Mouse (Mus musculus) 416B (cell line): ENCODE data around the gene Tmem119.
A peak's percentile ranks its signal among the peaks of the same experiment; 100 is the strongest.

Experiments used
- DNase-seq: peaks from one replicate; pipeline ENCODE4 v3.0.0; 2011; ENCODE audit warnings: low read depth

The Tmem119 gene

DNA sequence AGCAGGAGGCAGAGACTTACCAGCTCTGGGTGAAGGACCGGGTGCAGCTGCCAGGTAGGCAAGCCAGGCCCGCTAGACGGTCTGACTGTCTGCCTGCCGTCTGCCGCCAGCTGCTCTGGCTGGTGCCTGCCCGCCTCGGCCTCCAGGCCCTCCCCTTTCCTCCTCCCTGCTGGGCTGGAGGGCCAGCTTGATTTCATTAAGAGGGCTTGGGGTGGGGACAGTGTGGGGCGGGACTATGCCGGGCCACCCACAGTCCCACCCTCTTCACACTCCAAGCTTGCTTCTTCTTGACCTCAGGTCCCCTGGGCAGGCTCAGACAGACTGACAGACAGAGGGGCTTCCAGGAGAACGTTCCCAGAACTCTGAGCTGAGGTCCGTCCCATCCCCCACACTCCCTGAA, at the start of gene Tmem119:
Gene Tmem119 (minus strand): TSS at position 237 of the 400 bp plus-strand sequence.
- DNase-seq, result peak; percentile 88

DNA sequence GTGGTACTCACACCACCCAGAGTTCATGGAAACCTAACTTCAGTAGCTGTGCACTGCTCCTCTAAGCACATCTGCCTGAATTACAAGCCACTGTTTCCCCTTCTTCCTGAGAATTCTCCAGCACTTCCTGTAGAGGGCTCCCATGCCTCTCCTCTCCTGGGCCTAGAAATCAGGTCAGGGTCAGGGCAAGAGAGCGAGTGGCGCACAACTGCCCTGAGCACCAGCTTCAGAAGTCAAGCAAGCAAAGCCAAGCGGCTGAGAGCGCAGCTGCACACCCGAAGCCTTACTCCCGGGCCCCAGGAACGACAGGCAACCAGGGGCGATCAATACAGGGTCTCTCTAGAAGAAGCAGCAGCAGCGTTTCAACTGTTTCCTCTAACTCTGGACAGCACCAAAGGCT, 47.3 kb upstream of the Tmem119 start:
- no peak for DNase-seq

GRCm38 (mm10) chr5:113846656-113847055, 46.3 kb upstream of the Tmem119 start:
- no peak for DNase-seq

DNA sequence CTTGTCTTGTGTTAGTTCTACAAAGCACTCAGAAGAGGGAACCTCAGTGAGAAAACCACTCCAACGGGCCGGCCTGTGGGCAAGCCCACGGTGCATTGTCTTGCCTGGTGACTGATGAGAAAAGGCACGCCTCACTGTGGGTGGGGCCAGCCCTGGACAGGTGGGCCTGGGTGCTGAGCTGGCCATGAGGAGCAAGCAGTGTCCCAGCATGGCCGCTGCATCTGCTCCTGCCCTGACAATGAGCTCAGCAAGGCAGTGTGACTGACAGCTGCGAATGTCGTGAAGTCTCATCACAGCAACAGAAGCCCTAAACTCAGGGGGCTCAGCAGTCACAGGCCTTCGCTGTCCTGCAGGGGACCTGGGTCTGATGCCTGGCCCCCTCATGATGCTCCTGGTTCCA, 45.3 kb upstream of the Tmem119 start:
- DNase-seq, result no peak

GRCm38 (mm10) chr5:113844721-113845120, 44.4 kb upstream of the Tmem119 start:
- DNase-seq, result peak; percentile 81

- DNase-seq, result no peak
These were observed 43.8 kb upstream of the Tmem119 start for GRCm38 (mm10) chr5:113844106-113844505.

GRCm38 (mm10) chr5:113842906-113843305, 42.6 kb upstream of the Tmem119 start:
- DNase-seq, result no peak

DNA sequence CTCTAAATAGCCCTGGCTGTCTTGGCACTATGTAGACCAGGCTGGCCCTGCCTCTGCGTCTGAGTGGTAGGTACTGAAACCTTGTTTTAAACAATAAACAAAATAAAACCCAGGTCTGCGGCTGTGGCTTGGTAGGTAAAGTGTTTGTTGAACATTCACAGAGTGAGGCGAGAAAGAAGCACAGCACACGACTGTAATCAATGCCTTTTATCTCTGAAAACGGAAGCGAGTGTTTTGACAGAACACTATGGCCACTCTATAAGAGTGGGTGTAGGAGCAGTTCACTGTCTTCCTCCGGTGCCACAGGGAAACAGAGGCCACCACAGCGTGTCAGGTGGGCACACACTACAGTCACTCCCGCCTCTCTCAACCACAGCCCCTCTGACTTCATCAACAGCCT, 41.9 kb upstream of the Tmem119 start:
- no peak for DNase-seq

- DNase-seq, result peak; percentile 77
These were observed 41.2 kb upstream of the Tmem119 start for GRCm38 (mm10) chr5:113841243-113842225.

DNA sequence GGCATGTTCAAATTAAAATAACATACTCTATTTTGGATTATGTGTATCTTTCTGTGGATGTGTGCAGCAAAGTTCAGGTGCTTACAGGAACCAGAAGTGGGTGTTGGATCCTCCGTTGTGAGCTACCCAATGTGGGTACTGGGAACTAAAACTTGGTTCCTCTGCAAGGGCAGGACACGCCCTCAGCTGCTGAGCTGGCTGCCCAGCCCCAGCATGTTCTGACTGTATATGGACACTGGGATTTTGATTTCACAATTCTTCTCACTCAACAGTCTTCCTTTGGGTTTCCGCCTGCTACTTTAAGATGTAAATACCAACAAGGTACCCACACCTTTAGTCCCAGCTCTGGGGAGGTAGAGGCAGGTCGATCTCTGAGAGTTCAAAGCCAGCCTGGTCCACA, 40.1 kb upstream of the Tmem119 start:
- DNase-seq, result peak; percentile 59

DNA sequence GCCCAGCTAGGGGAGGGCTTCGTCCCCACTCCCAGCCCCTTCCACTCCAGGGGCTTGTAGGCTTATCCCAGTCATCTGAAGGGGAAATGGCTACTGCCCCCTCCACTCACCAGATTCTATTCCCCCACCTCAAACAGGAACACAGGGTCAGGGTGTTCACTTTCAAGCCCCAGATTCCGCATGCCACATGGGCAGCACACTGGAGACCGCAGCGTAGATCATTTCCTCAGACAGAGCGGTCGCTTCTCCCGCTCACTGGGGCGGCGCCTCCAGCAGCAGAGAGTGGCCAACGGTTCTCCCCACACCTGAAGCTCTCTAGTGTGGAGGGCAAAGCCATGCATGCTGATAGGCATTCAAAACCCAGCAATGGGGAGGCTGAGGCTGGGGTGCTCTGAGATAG, 36.6 kb upstream of the Tmem119 start:
- no peak for DNase-seq

DNA sequence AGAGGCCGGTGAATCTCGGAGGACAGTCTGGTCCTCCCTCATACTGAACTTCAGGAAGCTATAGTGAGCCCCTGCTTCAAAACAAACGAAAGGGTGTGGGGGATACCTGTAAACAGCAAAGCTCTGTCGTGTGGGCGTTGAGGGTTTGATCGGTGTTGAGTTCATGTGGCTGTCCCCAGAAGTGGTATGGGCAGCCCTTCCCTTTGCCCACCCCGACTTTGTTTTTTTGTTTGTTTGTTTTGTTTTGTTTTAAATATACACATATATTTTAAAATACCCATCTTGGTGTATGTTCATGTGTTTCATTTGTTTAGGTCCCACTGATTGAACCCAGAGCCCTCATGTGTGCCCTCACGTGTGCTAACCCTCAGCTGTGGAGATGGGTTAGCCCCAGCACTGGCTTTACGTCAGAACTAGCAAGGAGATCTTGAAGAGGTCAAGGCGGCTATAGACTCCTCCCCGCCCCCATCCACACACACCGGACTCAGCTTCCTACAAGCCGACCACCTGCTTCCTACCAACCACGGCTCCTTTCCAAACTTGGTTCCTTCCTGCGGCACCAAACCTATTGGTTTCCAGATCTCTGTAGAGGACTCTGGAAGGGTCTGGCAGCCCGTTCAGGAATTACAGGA, 33.1 kb upstream of the Tmem119 start:
- peak; percentile 75 for DNase-seq

GRCm38 (mm10) chr5:113832490-113832901, 32.2 kb upstream of the Tmem119 start, which contains the start of gene Selplg:
Gene Selplg, minus strand, starts transcription at chr5:113832644.
- no peak for DNase-seq

- no peak for DNase-seq
These were observed 31.4 kb upstream of the Tmem119 start for GRCm38 (mm10) chr5:113831741-113832140.

- DNase-seq, result no peak
These were observed 30.5 kb upstream of the Tmem119 start for GRCm38 (mm10) chr5:113830796-113831195.

GRCm38 (mm10) chr5:113830292-113830643, 30.0 kb upstream of the Tmem119 start:
- DNase-seq, result peak; percentile 91

GRCm38 (mm10) chr5:113829566-113830291, 29.4 kb upstream of the Tmem119 start:
- no peak for DNase-seq

DNA sequence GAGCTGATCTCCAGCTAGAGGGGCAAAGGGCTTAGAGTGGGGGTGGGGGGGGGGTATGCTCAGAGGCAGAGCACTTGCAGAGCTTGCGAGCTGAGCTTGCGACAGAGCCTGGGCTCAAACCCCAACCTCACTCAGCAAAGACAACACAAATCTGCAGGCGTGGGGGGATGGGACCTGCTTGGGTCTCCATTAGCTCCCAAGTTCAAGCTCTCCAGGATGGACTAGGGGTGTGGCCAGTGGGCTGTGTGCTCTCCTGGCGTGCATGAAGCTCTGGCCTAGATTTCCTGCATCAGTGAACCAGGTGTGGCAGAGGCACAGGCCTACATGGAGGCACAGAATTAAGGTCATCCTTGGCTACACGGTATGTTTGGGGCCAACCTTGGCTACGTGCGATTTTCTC, 28.2 kb upstream of the Tmem119 start:
- peak; percentile 62 for DNase-seq

DNA sequence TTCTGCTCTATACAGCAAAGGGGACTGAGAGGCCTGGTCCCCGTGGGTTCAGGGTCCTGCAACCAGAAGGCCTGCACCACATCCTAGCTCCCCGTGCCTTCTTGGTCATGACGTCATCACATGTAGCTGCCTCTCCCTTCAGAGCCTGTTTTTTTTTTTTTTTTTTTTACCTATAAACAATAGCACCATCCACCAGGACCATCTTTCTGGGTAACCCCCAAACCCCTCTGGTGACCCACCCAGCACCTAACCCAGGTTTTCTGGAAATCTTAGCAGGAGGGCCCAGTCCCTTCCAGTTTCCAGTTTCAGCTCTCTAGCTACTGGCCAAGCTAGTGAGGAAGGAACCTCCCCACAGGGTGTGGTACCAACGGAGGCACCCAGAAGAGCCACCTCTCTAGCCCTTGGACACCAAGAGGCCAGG, 27.7 kb upstream of the Tmem119 start:
- DNase-seq, result peak; percentile 36

DNA sequence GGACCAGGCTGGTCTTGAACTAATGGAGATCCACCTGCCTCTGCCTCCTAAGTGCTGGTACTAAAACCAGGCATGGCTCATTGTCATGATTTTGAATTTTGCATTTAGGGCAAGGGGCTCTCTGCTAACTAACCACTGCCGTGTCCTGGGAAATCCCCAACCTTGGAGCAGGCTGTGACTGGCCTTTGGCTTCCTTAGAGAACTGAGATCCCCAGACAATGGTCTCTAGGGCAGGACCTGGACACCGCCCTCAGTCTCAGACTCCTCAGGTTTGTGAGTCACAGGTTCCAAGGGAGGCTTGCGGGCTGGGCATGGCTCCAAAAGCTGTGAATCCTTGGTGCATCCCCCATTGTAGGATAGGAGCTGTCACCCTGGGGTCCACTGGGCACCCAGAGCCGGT, 26.3 kb upstream of the Tmem119 start:
- DNase-seq, result peak; percentile 38

DNA sequence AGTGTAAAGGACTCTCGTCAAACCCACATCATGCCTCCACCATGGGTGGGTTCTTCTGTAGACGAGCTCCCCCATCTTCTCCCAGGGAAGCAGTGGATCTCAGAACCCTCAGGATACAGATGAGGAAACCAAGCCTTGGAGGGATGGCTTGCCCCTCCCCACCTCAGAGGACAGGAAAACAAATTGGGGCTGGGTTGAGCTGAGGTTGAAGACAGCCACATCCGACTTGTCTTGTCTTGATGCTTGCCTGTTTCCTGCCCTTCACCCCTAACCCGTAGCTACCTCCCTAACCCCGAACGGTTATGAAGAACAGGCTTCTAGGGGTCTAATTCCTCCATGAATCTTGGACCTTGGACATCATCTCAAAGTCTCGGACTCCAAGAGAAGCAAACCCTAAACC, 25.2 kb upstream of the Tmem119 start:
- DNase-seq, result no peak

GRCm38 (mm10) chr5:113824228-113824627, 23.9 kb upstream of the Tmem119 start:
- DNase-seq, result peak; percentile 55

DNA sequence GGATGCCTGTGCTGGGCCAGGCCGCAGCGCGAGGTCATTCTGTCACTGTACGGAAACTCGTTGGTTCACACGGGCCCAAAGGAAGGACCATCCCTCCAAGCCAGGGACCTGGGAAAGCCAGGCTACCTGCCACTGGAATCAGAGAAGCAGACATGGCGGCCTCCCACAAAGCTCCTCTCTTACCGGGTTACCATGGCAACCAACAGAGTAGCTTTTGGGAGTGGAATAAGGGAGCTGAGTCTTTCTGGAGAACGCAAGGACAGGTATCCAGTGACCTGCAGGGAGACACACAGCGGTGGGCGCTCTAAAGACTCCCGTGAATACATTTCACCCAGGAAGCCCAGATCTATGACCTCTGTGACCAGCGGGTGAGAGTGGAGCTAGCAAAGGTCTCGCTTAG, 18.3 kb upstream of the Tmem119 start:
- DNase-seq, result no peak
